Comparison of ENCODE assay signal across 29 mouse cellular contexts in the genomic region with DNA sequence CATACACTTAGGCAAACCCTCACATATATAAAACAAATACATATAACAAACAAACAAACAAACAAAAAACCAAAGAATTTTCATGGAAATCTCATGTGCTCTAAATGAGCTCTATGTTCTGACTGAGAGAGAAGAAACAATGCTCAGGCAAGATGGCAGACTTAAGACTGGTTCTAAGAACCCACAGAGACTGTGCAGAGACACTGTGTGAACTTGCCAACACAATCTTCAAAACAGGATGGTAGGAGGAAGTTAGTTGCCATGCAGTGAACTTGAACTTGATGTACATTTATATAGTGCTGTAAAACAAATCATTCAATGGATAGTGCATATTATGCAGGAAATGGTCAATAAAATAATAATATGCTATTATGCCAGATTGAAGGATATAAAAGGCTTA. TPM values are rescaled to one million over a fixed set of nuclear protein-coding genes. Genes with fewer than 3 reads are reported as not detected.
"Had no signal": no experiment of that assay in that cellular context is flagged by ENCODE, and none has a peak within 500 bp of the region (broad histone marks: within the 10 kb centered on the region; RNA-seq: fewer than 3 reads in every experiment).

No protein-coding gene starts in this region.

- H3K4me1 ChIP-seq: embryonic facial prominence, embryonic 10.5 days; embryonic facial prominence, embryonic 12.5 days; embryonic facial prominence, embryonic 13.5 days; embryonic facial prominence, embryonic 15.5 days; forebrain, embryonic 10.5 days; forebrain, embryonic 12.5 days; forebrain, embryonic 13.5 days; forebrain, embryonic 15.5 days; heart, embryonic 10.5 days had no signal

- ATAC-seq: forebrain, embryonic 13.5 days; forebrain, embryonic 14.5 days; forebrain, embryonic 15.5 days; forebrain, embryonic 16.5 days; forebrain, postnatal 0 days had no signal

- H3K27ac ChIP-seq: embryonic facial prominence, embryonic 10.5 days; embryonic facial prominence, embryonic 12.5 days; embryonic facial prominence, embryonic 13.5 days; embryonic facial prominence, embryonic 15.5 days; forebrain, embryonic 10.5 days; forebrain, embryonic 12.5 days; forebrain, embryonic 13.5 days; forebrain, embryonic 15.5 days; gastrocnemius, adult 2 months; heart, adult 2 months; heart, embryonic 10.5 days had no signal

- H3K4me3 ChIP-seq: embryonic facial prominence, embryonic 10.5 days; embryonic facial prominence, embryonic 12.5 days; embryonic facial prominence, embryonic 13.5 days; embryonic facial prominence, embryonic 15.5 days; forebrain, embryonic 10.5 days; forebrain, embryonic 12.5 days; forebrain, embryonic 13.5 days; forebrain, embryonic 15.5 days; gastrocnemius, adult 2 months; heart, adult 2 months; heart, embryonic 10.5 days had no signal

- H3K9ac ChIP-seq: embryonic facial prominence, embryonic 12.5 days; embryonic facial prominence, embryonic 13.5 days; embryonic facial prominence, embryonic 15.5 days; forebrain, embryonic 12.5 days; forebrain, embryonic 13.5 days; forebrain, embryonic 15.5 days; forebrain, postnatal 0 days had no signal

- H3K36me3 ChIP-seq: embryonic facial prominence, embryonic 10.5 days; embryonic facial prominence, embryonic 12.5 days; embryonic facial prominence, embryonic 13.5 days; embryonic facial prominence, embryonic 15.5 days; forebrain, embryonic 10.5 days; forebrain, embryonic 12.5 days; forebrain, embryonic 15.5 days; heart, embryonic 10.5 days had no signal

- DNase-seq: cerebellum, adult 9-10 months; cerebellum, adult 9-11 months; cerebellum, postnatal 10 days; cerebellum, postnatal 14 days; cerebellum, postnatal 25 days; cerebellum, postnatal 36 days; embryo, embryonic 11 days; forebrain, postnatal 0 days; gastrocnemius, adult 2 months; gastrocnemius, postnatal 10 days; gastrocnemius, postnatal 14 days; gastrocnemius, postnatal 25 days; gastrocnemius, postnatal 36 days; heart, adult 11 months; heart, adult 18-20 months; heart, adult 2 months had no signal

- H3K9me3 ChIP-seq: embryonic facial prominence, embryonic 10.5 days; embryonic facial prominence, embryonic 12.5 days; embryonic facial prominence, embryonic 13.5 days; embryonic facial prominence, embryonic 15.5 days; forebrain, embryonic 10.5 days; forebrain, embryonic 12.5 days; forebrain, embryonic 13.5 days; forebrain, embryonic 15.5 days; heart, embryonic 10.5 days had no signal

- H3K27me3 ChIP-seq: embryonic facial prominence, embryonic 12.5 days; embryonic facial prominence, embryonic 13.5 days; embryonic facial prominence, embryonic 15.5 days; forebrain, embryonic 12.5 days; forebrain, embryonic 13.5 days; forebrain, embryonic 15.5 days had no signal

RNA-seq across cellular contexts. Expression of a gene that starts 1.5 kb away (rescaled TPM):
- total RNA-seq: gastrocnemius, postnatal 14 days; heart, adult 18-20 months; heart, adult 2 months; heart, adult 8-10 months had no signal
- polyA plus RNA-seq: forebrain, embryonic 12.5 days; forebrain, embryonic 13.5 days; forebrain, embryonic 14.5 days; forebrain, embryonic 15.5 days; forebrain, embryonic 16.5 days; frontal cortex, adult 2 months had no signal
